Mouse (Mus musculus): ENCODE data around the gene Hist2h2ab. TPM values are rescaled to one million over a fixed set of nuclear protein-coding genes. Genes with fewer than 3 reads are reported as not detected.
A peak's percentile ranks its signal among the peaks of the same experiment; 100 is the strongest.
"Not testable (repeated sequence)": the region's sequence is repeated elsewhere in the genome, so short reads cannot be mapped to it uniquely, and the experiment has no call there.

Hist2h2ab gene
- polyA plus RNA-seq, 1 experiment from 2014 or later, result not detected

GRCm38 (mm10) chr3:96230404-96230803 is 10.7 kb downstream of the Hist2h2ab start:
- no peak overlapping the region for H3K9ac ChIP-seq (replicated peaks)
- no peak overlapping the region for H3K4me3 ChIP-seq (replicated peaks)
- no peaks in the 10 kb centered on the region for H3K27me3 ChIP-seq (replicated peaks)
- WGBS, result 78% methylated on average over 2 of the region's 2 CpGs
- H3K4me1 ChIP-seq, result 0 out of 2 replicates have a peak, but pooled peaks cover under 1% of the 10 kb centered on the region
- H3K36me3 ChIP-seq, result no peaks in the 10 kb centered on the region
- no peak for ATAC-seq (ENCODE audit: low FRiP score)
- no peak overlapping the region for H3K27ac ChIP-seq (replicated peaks)
- H3K4me2 ChIP-seq, result no peak overlapping the region
- no peaks in the 10 kb centered on the region for H3K9me3 ChIP-seq (replicated peaks)

- WGBS, result 77% methylated on average over 4 of the region's 4 CpGs
- H3K27ac ChIP-seq (replicated peaks), result no peak overlapping the region
- no peaks in the 10 kb centered on the region for H3K36me3 ChIP-seq
- H3K9ac ChIP-seq (replicated peaks), result no peak overlapping the region
- H3K9me3 ChIP-seq (replicated peaks), result no peaks in the 10 kb centered on the region
- H3K4me3 ChIP-seq (replicated peaks), result no peak overlapping the region
- H3K4me1 ChIP-seq, result no peaks in the 10 kb centered on the region
- no peak overlapping the region for H3K4me2 ChIP-seq
- H3K27me3 ChIP-seq (replicated peaks), result no peaks in the 10 kb centered on the region
- no peak for ATAC-seq (ENCODE audit: low FRiP score)
Observed at GRCm38 (mm10) chr3:96230910-96231757, 11.5 kb downstream of the Hist2h2ab start.

GRCm38 (mm10) chr3:96231758-96232120 is 12.1 kb downstream of the Hist2h2ab start:
- H3K27ac ChIP-seq (replicated peaks), result no peak overlapping the region
- H3K9me3 ChIP-seq (replicated peaks), result no peaks in the 10 kb centered on the region
- 59% methylated on average over 2 of the region's 2 CpGs for whole genome bisulfite sequencing
- H3K4me2 ChIP-seq, result no peak overlapping the region
- ATAC-seq (ENCODE audit: low FRiP score), result no peak
- no peaks in the 10 kb centered on the region for H3K27me3 ChIP-seq (replicated peaks)
- H3K4me3 ChIP-seq (replicated peaks), result no peak overlapping the region
- H3K4me1 ChIP-seq, result no peaks in the 10 kb centered on the region
- H3K9ac ChIP-seq (replicated peaks), result no peak overlapping the region
- no peaks in the 10 kb centered on the region for H3K36me3 ChIP-seq

DNA sequence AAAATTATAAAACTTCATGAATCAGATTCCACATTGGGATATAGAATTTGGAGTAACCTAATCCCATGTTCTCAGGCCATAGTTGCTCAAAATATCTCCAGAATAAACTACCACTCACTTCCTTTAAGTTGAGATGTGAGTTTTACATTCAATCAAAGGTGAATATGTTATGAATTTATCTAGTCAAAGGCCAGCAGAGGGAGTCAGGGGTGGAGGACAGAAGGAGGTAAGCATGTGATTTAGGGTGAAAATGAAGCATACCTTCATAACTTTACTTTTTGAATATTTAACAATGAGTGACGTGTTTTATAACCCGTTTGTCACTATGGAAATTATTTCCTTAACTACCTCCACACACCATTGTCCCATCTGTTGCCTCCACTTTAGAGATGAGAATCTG is 15.2 kb downstream of the Hist2h2ab start:
- Histone ChIP-seq H3K9me3 (replicated peaks) (no peaks in the 10 kb centered on the region), H3K27me3 (replicated peaks) (no peaks in the 10 kb centered on the region), H3K9ac (replicated peaks) (no peak overlapping the region), H3K4me2 (no peak overlapping the region), H3K27ac (replicated peaks) (no peak overlapping the region), H3K4me1 (peaks cover 8% of the 10 kb centered on the region), H3K4me3 (replicated peaks) (no peak overlapping the region), H3K36me3 (no peaks in the 10 kb centered on the region)
- 92% methylated on average over 2 of the region's 2 CpGs for WGBS
- no peak for ATAC-seq (ENCODE audit: low FRiP score)

DNA sequence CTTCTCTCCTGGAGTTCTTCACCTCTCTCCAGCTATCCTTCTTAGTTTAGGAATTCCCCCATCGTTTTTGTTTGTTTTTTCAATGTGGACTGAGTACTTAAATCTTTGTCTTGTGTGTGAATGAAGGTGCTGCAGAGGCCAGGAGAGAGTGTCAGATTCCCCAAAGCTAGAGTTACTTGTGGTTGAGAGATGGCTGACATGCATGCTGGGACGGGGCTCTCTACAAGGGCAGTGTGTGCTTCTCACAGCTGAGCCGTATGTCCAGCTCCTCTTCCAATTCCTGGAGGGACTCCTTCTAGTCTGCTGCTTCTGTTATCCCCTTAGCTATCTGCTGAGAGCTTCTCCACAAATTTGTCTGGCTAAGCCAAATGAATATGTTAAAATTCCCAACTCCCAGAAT is 16.2 kb downstream of the Hist2h2ab start:
- Histone ChIP-seq H3K9ac (replicated peaks) (no peak overlapping the region), H3K36me3 (no peaks in the 10 kb centered on the region), H3K4me3 (replicated peaks) (no peak overlapping the region), H3K9me3 (replicated peaks) (no peaks in the 10 kb centered on the region), H3K27ac (replicated peaks) (no peak overlapping the region), H3K4me2 (no peak overlapping the region), H3K27me3 (replicated peaks) (no peaks in the 10 kb centered on the region), H3K4me1 (peaks cover 10% of the 10 kb centered on the region)
- 75% methylated on average over 3 of the region's 3 CpGs for WGBS
- no peak for ATAC-seq (ENCODE audit: low FRiP score)

DNA sequence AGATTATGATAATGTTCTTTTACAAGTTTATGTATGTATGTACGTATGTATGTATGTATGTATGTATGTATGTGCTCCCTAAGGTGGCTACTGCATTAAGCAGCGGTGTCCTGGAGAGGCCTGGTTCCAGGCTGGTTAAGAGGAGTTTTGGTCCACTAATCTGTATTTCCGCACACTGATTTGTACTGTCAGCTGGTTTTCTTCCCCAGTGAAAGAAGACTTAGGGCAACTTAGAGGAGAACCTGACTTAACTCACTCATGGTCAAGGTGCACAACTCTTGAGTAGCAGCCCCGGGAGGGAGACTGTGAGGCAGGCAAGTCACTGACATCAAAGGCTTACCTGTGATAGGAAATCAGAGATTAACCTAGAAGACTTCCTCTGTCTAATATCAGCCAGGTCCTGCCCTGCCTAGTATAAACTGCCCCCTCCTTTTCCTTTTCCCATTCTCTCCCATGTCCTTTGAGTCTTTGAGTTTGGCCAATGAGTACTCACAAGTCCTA is 17.2 kb downstream of the Hist2h2ab start:
- H3K27ac ChIP-seq (replicated peaks), result no peak overlapping the region
- no peaks in the 10 kb centered on the region for H3K9me3 ChIP-seq (replicated peaks)
- H3K27me3 ChIP-seq (replicated peaks), result no peaks in the 10 kb centered on the region
- H3K36me3 ChIP-seq, result no peaks in the 10 kb centered on the region
- no peak for ATAC-seq (ENCODE audit: low FRiP score)
- WGBS, result 94% methylated on average over 4 of the region's 4 CpGs
- H3K4me1 ChIP-seq, result peaks cover 13% of the 10 kb centered on the region
- H3K4me3 ChIP-seq (replicated peaks), result peak overlapping the region; percentile 29; the same call in 1 of the 2 replicates
- H3K4me2 ChIP-seq, result peak overlapping the region; percentile 48
- H3K9ac ChIP-seq (replicated peaks), result no peak overlapping the region

GRCm38 (mm10) chr3:96237335-96237903 is 17.8 kb downstream of the Hist2h2ab start:
- H3K4me1 ChIP-seq, result peaks cover 13% of the 10 kb centered on the region
- no peak overlapping the region for H3K27ac ChIP-seq (replicated peaks)
- no peaks in the 10 kb centered on the region for H3K27me3 ChIP-seq (replicated peaks)
- peak overlapping the region; percentile 29 for H3K4me3 ChIP-seq (replicated peaks)
- ATAC-seq (ENCODE audit: low FRiP score), result no peak
- H3K36me3 ChIP-seq, result no peaks in the 10 kb centered on the region
- WGBS, result 25% methylated on average over 7 of the region's 7 CpGs
- H3K9ac ChIP-seq (replicated peaks), result no peak overlapping the region
- H3K9me3 ChIP-seq (replicated peaks), result no peaks in the 10 kb centered on the region
- H3K4me2 ChIP-seq, result peak overlapping the region; percentile 48

- no peaks in the 10 kb centered on the region for H3K9me3 ChIP-seq (replicated peaks)
- no peaks in the 10 kb centered on the region for H3K27me3 ChIP-seq (replicated peaks)
- H3K9ac ChIP-seq (replicated peaks), result 0 out of 2 replicates have a peak overlapping the region, but pooled peaks have one; percentile 41
- no peaks in the 10 kb centered on the region for H3K36me3 ChIP-seq
- under 1% methylated on average over 12 of the region's 12 CpGs for WGBS
- H3K4me3 ChIP-seq (replicated peaks), result peak overlapping the region; percentile 29
- H3K27ac ChIP-seq (replicated peaks), result no peak overlapping the region
- no peak for ATAC-seq (ENCODE audit: low FRiP score)
- H3K4me2 ChIP-seq, result peak overlapping the region; percentile 48
- peaks cover 13% of the 10 kb centered on the region for H3K4me1 ChIP-seq
Observed at GRCm38 (mm10) chr3:96237904-96238511, 18.3 kb downstream of the Hist2h2ab start.

GRCm38 (mm10) chr3:96238954-96239793 is 19.5 kb downstream of the Hist2h2ab start, which contains the start of gene Hist2h3c2:
Hist2h3c2 (minus strand) TSS chr3:96239127.
- H3K9ac ChIP-seq (replicated peaks), result 0 out of 2 replicates have a peak within 1 kb of the TSS, but pooled peaks have one; percentile 41
- H3K4me1 ChIP-seq, result peaks cover 19% of the 10 kb centered on the region
- H3K27ac ChIP-seq (replicated peaks), result peak within 1 kb of the TSS; percentile 66; the same call in 1 of the 2 replicates
- peak within 1 kb of the TSS; percentile 35 for H3K4me3 ChIP-seq (replicated peaks)
- H3K36me3 ChIP-seq; H3K27me3 ChIP-seq (replicated peaks); H3K9me3 ChIP-seq (replicated peaks): not testable (repeated sequence)
- ATAC-seq (ENCODE audit: low FRiP score), result peak; percentile 88
- 0% methylated on average over 10 of the region's 68 CpGs for WGBS
- peak within 1 kb of the TSS; percentile 48 for H3K4me2 ChIP-seq

- not testable (repeated sequence) for H3K9me3 ChIP-seq (replicated peaks); H3K36me3 ChIP-seq; H3K27me3 ChIP-seq (replicated peaks)
- H3K9ac ChIP-seq (replicated peaks), result 0 out of 2 replicates have a peak within 1 kb of the TSS, but pooled peaks have one; percentile 24
- WGBS, result 3% methylated on average over 35 of the region's 85 CpGs
- peak within 1 kb of the TSS; percentile 35 for H3K4me3 ChIP-seq (replicated peaks)
- H3K4me2 ChIP-seq, result peak within 1 kb of the TSS; percentile 58
- H3K4me1 ChIP-seq, result peaks cover 25% of the 10 kb centered on the region
- ATAC-seq (ENCODE audit: low FRiP score), result peak; percentile 91
- peak within 1 kb of the TSS; percentile 82 for H3K27ac ChIP-seq (replicated peaks)
Observed at GRCm38 (mm10) chr3:96239949-96240798, 20.5 kb downstream of the Hist2h2ab start, which contains the start of gene Hist2h2aa2. Hist2h2aa2 (minus strand) TSS chr3:96240276.
